Mouse (Mus musculus) forebrain, embryonic 11.5 days (tissue): ENCODE results near the gene Trub2. TPM values are rescaled to one million over a fixed set of nuclear protein-coding genes. Genes with fewer than 3 reads are reported as not detected.
"Not testable (repeated sequence)": the region's sequence is repeated elsewhere in the genome, so short reads cannot be mapped to it uniquely, and the experiment has no call there.

Source experiments
- ATAC-seq: fragments of 200-750 bp; cut with Nextera tagmentation; replicated peaks from 2 replicates; pipeline ENCODE4 v1.8.0; 2017; ENCODE audit warnings: moderate TSS enrichment; ENCODE audit not compliant: low FRiP score
- DNase-seq: peaks from one replicate; pipeline ENCODE4 v3.0.0-alpha.2; 2017; ENCODE audit warnings: low spot score
- H3K27ac ChIP-seq: fragments of 300-500 bp; sonication (generic); 2 replicates; pipeline ENCODE4 v1.5.1; 2014; ENCODE audit warnings: low read depth, low read length
- H3K27me3 ChIP-seq: fragments of 300-500 bp; sonication (generic); 2 replicates; pipeline ENCODE4 v1.6.1; 2014; ENCODE audit warnings: mild to moderate bottlenecking, low read length, mixed read lengths; ENCODE audit not compliant: control insufficient read depth, insufficient read depth
- H3K36me3 ChIP-seq: fragments of 300-500 bp; sonication (generic); 2 replicates; pipeline ENCODE4 v1.6.1; 2014; ENCODE audit warnings: mild to moderate bottlenecking, low read length, moderate library complexity, mixed read lengths; ENCODE audit not compliant: control insufficient read depth, insufficient read depth
- H3K4me1 ChIP-seq: fragments of 300-500 bp; sonication (generic); replicated peaks from 2 replicates; pipeline ENCODE4 v1.6.1; 2014; ENCODE audit warnings: low read length, mixed read lengths; ENCODE audit not compliant: control insufficient read depth, insufficient read depth
- H3K4me2 ChIP-seq: fragments of 300-500 bp; sonication (generic); 2 replicates; pipeline ENCODE4 v1.6.1; 2014; ENCODE audit warnings: low read depth, mild to moderate bottlenecking, low read length, moderate library complexity, mixed read lengths; ENCODE audit not compliant: severe bottlenecking
- H3K4me3 ChIP-seq: fragments of 300-500 bp; sonication (generic); 2 replicates; pipeline ENCODE4 v1.5.1; 2014; ENCODE audit warnings: low read depth, low read length
- H3K9ac ChIP-seq: fragments of 300-500 bp; sonication (generic); 2 replicates; pipeline ENCODE4 v1.6.1; 2014; ENCODE audit warnings: low read length
- H3K9me3 ChIP-seq: fragments of 300-500 bp; sonication (generic); 2 replicates; pipeline ENCODE4 v1.6.1; 2016; ENCODE audit warnings: low read length, mixed read lengths; ENCODE audit not compliant: control insufficient read depth
- WGBS: fragments of 180-500 bp; shearing (Covaris S2); extraction: QIAGEN DNeasy Blood & Tissue Kit; methylation state at CpG from one replicate; pipeline ENCODE4 v1.1.7; 2014; 5-methylcytosine and 5-hydroxymethylcytosine counted together
- polyA plus RNA-seq: library from polyadenylated mRNA; unstranded; fragments of >200 nt; fragmentation: Nextera tagmentation; extraction: Ambion mirVana; gene quantifications from 2 replicates; pipeline ENCODE4 v1.2.1, GENCODE M21; 2014

The Trub2 gene
- polyA plus RNA-seq, 1 experiment from 2014 or later, result 35.0 TPM

DNA sequence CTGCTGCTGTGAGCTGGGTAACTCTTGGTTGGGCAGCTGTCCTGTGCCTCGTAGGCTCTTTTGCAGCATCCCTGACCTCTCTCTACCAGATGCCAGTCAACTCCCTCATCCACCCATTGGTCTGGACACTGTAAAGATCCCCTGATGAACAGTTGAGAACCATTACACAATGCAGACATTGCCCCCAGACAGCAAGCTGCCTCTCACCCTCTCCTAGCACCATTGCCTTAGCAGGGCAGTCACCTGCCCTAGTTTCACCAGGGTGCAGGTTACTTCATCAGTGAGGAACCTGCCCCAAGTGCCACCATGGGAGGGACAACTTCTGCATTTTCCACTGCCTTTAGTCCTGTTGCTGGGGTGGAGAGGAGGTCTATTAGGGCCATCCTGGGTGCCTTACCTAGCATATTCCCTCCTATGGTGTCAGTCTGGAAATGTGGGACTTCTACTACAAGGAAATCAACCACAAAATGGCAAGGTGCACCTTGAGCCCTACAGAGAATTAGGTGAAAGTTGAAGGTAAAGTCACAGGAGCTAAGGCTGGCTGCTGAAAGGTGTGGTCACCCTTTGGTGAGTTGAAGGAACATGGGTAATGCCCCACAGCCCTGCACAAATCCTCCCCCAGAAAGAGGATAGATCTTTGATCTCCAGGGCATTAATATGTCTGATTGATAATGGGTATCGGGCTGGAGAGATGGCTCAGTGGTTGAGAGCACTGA lies 4.6 kb upstream of the Trub2 start:
- no peak overlapping the region for H3K4me3 ChIP-seq
- H3K27ac ChIP-seq, result no peak overlapping the region
- no peak overlapping the region for H3K4me2 ChIP-seq
- no peak for ATAC-seq
- H3K9ac ChIP-seq, result no peak overlapping the region
- no peaks in the 10 kb centered on the region for H3K9me3 ChIP-seq
- no peak for DNase-seq
- no peaks in the 10 kb centered on the region; the same call in 1 of the 2 replicates for H3K36me3 ChIP-seq
- H3K27me3 ChIP-seq, result no peaks in the 10 kb centered on the region
- no peaks in the 10 kb centered on the region for H3K4me1 ChIP-seq
- WGBS, result 86% methylated on average over 2 of the region's 2 CpGs

DNA sequence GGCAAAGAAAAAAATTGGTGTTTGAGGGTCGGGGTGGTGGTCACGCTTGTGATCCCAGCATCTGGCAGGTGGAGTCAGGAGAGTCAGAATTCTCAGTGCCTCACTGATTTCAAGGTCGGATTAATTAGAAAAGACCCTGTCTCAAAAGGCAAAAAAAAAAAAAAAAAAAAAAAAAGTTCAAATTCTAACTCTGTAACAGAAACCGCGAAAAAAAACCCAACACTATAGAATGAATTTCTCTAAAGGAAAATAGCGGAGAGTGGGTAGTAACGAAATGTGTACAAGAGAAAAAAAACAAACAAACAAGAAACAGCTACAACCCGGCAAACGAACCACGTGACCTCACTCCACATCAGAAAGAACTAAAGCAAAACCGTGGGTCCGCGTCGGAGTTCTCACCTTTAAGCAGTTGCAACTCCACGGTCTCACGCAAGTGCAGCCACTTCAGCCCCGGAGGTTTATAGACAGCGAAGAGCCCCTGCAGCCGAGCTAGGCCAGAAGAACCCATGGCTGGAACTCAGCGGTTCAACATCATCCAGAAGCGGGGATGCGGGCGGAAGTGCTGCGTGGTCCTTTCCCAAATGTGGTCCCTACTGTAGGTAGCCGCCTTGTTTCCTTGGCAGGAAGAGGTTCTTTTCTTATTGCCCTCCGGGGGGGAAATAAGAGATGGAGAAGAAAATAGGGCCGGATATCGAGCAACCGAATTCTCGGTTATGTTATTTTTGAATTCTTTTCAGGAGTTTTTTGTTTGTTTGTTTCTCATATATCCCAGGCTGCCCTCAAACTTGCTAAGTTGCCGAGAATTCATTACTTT lies 991 bp downstream of the Trub2 start, which contains the start of gene Coq4:
TSS of gene Coq4 (plus strand) at position 390 of the 814 bp plus-strand sequence.
- H3K4me2 ChIP-seq, result peak within 1 kb of the TSS; percentile 89
- H3K4me3 ChIP-seq, result peak within 1 kb of the TSS; percentile 67
- H3K27ac ChIP-seq, result 0 out of 2 replicates have a peak within 1 kb of the TSS, but pooled peaks have one; percentile 10
- H3K27me3 ChIP-seq, result no peaks in the 10 kb centered on the region
- H3K4me1 ChIP-seq, result peaks cover 5% of the 10 kb centered on the region; the same call in 1 of the 2 replicates
- ATAC-seq, result peak; percentile 91
- H3K9ac ChIP-seq, result peak within 1 kb of the TSS; percentile 83
- peaks cover under 1% of the 10 kb centered on the region; the same call in 1 of the 2 replicates for H3K9me3 ChIP-seq
- peaks cover 20% of the 10 kb centered on the region for H3K36me3 ChIP-seq
- peak; percentile 89 for DNase-seq
- WGBS, result 2% methylated on average over 31 of the region's 31 CpGs

DNA sequence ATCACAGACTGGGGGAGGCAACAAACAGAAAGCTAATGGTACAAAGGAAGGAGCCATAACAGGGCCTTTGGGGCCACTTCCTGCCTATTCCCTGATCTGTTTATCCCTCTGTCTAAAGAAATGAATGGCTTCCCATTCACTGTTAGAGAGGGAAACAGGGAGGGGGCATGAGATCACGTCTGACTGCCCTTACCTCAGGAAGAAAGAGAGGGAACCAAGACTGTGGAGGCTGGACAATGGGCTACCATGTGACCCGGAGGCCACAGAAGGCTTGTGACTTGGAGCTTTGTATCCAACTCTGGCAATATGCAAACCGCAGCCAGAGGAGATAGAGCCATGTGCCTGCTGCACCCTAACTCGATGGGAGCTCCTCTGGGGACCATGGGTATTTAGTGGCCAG lies 4.0 kb downstream of the Trub2 start:
- Histone ChIP-seq H3K9ac (no peak overlapping the region), H3K27me3 (no peaks in the 10 kb centered on the region), H3K27ac (no peak overlapping the region), H3K4me3 (no peak overlapping the region), H3K36me3 (peaks cover 31% of the 10 kb centered on the region), H3K4me2 (no peak overlapping the region), H3K4me1 (peaks cover 5% of the 10 kb centered on the region; the same call in 1 of the 2 replicates), H3K9me3 (peaks cover 7% of the 10 kb centered on the region; the same call in 1 of the 2 replicates)
- 75% methylated on average over 4 of the region's 4 CpGs for WGBS
- DNase-seq, result no peak
- no peak for ATAC-seq

DNA sequence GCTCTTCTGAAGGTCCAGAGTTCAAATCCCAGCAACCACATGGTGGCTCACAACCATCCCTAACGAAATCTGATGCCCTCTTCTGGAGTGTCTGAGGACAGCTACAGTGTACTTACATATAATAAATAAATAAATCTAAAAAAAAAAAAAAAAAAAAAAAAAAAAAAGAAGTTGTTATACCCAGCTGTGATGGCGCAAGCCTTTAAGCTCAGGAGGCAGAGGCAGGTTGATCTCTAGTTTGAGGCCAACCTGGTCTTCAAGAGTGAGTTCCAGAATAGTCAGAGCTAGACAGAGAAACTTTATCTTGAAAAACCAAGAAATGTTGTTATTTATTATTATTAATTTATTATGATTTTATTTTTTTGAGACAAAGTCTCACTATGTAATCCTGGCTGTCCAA lies 7.0 kb downstream of the Trub2 start:
- H3K4me3 ChIP-seq, H3K9me3 ChIP-seq, H3K4me1 ChIP-seq, ATAC-seq, H3K9ac ChIP-seq, H3K27me3 ChIP-seq, H3K27ac ChIP-seq, H3K4me2 ChIP-seq, DNase-seq: not testable (repeated sequence)
- WGBS, result 92% methylated on average over 2 of the region's 2 CpGs
- H3K36me3 ChIP-seq, result peaks cover 42% of the 10 kb centered on the region

DNA sequence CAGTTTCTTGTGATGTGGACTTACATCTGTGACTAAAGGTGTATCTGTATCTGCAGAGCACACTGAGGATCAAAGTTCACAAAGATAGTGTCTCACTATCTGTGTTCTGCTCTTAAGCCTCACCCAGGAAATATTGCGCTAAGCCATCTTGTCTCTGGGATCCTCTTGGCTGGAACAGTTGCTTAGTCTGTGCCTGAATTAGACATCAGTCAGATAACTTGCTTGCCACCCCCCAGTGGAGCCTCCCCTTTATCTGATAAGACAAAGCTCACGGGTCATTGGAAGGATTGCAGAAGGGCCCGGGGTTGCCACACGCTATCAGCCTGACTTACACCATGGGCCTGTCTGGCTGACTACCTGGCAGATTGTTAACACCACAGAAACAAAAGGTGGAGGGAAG lies 15.0 kb downstream of the Trub2 start:
- no peaks in the 10 kb centered on the region for H3K4me1 ChIP-seq
- H3K36me3 ChIP-seq, result peaks cover 6% of the 10 kb centered on the region
- DNase-seq (no peak), ATAC-seq (no peak)
- H3K9ac ChIP-seq, result no peak overlapping the region
- no peaks in the 10 kb centered on the region for H3K27me3 ChIP-seq
- no peak overlapping the region for H3K4me3 ChIP-seq
- H3K27ac ChIP-seq, result no peak overlapping the region
- H3K9me3 ChIP-seq, result no peaks in the 10 kb centered on the region
- H3K4me2 ChIP-seq, result no peak overlapping the region
- 93% methylated on average over 4 of the region's 4 CpGs for WGBS

DNA sequence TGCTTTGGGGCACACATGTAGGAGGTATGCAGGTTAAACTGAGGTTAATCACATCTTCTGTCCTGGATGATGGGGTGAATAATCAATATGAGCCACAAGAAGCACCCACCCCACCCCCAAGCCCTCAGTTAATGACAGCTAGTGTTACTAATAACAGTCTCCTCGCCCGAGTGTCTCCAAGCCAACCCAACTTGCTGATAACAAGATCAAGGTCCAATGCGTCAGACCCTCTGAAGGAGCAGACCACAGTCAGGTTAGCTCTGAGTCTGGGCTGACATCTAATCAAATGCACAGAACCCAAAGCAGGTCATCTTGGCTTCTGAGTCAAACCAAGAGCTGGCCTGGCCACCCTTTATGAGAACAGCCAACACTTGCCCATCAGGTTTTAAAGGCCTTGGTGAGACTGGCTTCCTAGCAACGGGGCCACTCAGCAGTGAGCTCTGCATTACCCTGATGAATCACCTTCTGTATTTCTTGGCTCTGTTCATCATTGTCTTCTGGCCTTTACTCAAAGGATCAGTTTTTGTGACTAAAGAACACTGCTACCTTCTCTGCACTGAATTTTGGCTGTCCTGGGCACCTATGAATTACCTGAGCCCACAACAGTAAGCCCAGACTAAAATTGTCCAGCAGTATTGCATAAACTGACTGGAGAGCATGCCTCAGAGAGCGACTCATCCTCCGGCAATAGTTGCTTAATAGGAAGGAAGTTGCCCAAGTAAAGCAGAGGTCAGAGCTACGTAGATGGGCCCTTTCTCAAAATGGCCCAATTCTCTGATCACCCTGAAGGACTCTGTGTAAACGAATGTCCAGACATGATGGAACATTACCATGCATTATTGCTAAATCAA lies 16.5 kb downstream of the Trub2 start:
- no peak for DNase-seq
- peaks cover 3% of the 10 kb centered on the region; the same call in 1 of the 2 replicates for H3K36me3 ChIP-seq
- no peak overlapping the region for H3K4me3 ChIP-seq
- no peak for ATAC-seq
- no peak overlapping the region for H3K9ac ChIP-seq
- no peaks in the 10 kb centered on the region for H3K9me3 ChIP-seq
- H3K27me3 ChIP-seq, result no peaks in the 10 kb centered on the region
- H3K27ac ChIP-seq, result no peak overlapping the region
- no peak overlapping the region for H3K4me2 ChIP-seq
- WGBS, result 85% methylated on average over 8 of the region's 8 CpGs
- no peaks in the 10 kb centered on the region for H3K4me1 ChIP-seq

DNA sequence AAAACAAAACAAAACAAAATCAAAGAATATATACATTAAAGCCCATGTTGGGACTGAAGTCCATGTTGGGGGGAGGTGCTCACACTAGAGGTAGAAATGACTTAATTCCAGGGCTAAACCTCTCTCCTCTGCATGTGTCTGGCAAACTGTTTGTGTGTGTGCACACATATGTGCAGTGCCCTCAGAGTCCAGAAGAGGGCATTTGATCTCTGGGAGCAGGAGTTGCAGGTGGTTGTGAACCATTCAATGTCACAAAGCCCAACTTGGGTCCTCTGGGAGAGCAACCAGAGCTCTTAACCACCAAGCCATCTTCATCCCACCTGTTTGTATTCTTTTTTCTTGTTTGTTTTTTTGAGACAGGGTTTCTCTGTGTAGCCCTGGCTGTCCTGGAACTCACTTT lies 18.1 kb downstream of the Trub2 start:
- Histone ChIP-seq H3K27me3 (no peaks in the 10 kb centered on the region), H3K9ac (no peak overlapping the region), H3K4me3 (no peak overlapping the region), H3K4me2 (no peak overlapping the region), H3K4me1 (no peaks in the 10 kb centered on the region), H3K27ac (no peak overlapping the region), H3K36me3 (no peaks in the 10 kb centered on the region; the same call in 1 of the 2 replicates), H3K9me3 (no peaks in the 10 kb centered on the region)
- DNase-seq (no peak), ATAC-seq (no peak)

DNA sequence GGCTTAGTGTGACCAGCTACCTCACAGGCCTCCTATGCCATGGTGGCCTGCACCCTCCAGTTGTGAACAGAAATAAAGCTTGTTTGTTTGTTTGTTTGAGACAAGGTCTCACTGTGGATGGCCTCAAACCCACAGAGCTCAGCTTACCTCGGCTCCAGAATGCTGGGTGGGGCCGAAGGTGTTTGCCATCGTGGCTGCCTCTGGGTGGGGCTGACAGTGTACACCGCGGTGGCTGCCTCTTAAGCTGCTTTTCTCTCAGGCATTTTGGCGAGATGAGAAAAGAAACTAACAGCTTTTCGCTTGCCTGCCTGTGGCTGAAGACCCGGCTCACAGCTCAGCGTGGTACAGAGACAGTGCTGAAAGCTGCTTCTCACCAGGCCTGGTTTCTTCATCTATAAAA lies 19.4 kb downstream of the Trub2 start:
- ATAC-seq (no peak), DNase-seq (no peak)
- H3K27me3 ChIP-seq, result no peaks in the 10 kb centered on the region
- no peak overlapping the region for H3K4me3 ChIP-seq
- no peaks in the 10 kb centered on the region for H3K4me1 ChIP-seq
- no peak overlapping the region for H3K9ac ChIP-seq
- H3K9me3 ChIP-seq, result no peaks in the 10 kb centered on the region
- no peak overlapping the region for H3K4me2 ChIP-seq
- H3K36me3 ChIP-seq, result no peaks in the 10 kb centered on the region; the same call in 1 of the 2 replicates
- H3K27ac ChIP-seq, result no peak overlapping the region
- 73% methylated on average over 9 of the region's 9 CpGs for WGBS
